Mouse (Mus musculus): ENCODE results near the gene Zfp68.
"Not testable (repeated sequence)": the region's sequence is repeated elsewhere in the genome, so short reads cannot be mapped to it uniquely, and the experiment has no call there.

Zfp68 gene

DNA sequence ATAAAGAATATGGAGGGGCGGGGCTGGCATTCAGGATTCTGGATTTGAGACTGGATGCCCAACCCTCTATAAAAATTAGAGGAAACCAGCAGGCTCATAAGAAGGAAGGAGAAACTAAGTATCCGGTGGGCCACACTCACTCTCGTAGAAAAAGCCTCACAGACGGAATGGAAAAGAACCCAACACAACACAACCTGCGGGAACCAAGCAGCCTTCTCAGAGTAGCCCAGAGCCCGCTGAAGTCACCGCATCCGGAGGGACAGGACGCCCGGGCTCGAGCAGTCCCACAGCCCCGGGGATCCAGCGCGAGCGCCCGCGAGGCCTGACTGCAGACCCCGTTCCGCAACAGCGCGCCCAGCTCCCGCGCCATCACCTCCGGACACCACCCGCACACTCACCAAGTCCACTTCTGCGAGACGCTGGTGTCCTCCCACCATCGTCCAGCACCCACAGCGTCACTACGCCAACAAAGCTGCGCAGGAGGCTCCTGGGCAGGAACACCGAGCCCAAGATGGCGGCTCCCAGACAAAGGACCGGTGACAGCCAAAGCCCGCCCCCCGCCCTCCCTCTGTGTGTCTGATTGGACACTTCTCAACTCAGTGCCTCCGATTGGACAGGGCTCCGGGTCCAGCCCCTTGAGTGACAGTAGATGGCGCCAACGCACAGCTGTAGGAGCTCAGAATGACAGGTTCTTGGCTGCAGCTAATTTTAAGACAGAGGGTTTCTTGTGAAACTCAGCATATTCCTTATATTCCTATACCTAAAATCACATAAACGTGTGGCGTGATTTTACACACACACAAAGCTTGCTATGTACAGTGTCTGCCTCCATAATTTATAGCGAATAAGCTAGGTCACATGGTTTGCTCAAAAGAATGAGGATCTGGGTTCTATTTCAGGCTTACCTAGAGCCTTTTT lies at the start of gene Zfp68:
TSS of gene Zfp68 (minus strand) at position 551 of the 918 bp plus-strand sequence.
- in situ Hi-C loops (cut with MboI, MseI) = loop anchor here (10.0 kb wide), 2 partner anchors 175 to 345 kb away; partner anchors contain the start of genes Gal3st4, Gm43720 and Zfp157

DNA sequence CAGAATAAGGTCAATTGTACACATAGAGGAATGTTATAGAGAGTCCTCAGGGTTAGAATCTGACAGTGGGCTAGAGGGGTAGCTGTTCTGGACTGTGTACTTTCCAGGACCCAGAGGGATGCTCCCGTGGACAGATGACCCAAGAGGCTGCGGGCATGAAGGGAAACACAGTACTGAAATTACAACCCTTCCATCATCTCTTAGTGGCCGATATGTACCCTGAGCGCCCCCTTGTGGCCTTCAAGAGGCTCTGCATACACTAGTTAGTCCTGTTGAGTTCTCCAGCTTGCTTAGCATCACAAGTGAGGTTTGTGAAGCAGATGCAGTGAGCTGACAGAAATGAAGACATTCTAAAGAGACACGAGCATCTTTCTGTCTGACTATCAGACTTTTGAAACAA lies 39.4 kb upstream of the Zfp68 start:
- in situ Hi-C loops (cut with MboI, MseI) = loop anchor here (5.0 to 10.0 kb wide), 3 partner anchors 38 to 187 kb away; no protein-coding TSS in a partner anchor

DNA sequence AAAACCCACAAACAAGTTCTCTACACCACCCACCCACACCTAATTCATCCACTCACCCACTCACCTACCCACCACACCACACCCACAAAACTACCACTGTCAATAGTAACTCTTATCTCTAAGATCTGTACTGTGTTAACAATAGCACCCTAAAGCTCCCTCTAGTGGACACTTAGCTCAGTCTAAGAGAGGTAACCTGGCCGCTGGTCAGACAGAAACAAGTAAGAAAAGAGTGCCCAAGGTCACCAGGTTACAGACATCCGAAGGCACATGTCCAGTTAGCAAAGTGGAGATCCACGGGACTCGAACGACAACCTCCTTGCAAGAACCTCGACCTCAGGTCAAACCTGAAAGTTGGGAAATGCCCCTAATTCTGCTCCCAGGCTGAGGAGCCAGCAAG lies 38.3 kb upstream of the Zfp68 start:
- in situ Hi-C loops (cut with MboI, MseI) = loop anchor here (5.0 to 10.0 kb wide), 3 partner anchors 39 to 186 kb away; no protein-coding TSS in a partner anchor

DNA sequence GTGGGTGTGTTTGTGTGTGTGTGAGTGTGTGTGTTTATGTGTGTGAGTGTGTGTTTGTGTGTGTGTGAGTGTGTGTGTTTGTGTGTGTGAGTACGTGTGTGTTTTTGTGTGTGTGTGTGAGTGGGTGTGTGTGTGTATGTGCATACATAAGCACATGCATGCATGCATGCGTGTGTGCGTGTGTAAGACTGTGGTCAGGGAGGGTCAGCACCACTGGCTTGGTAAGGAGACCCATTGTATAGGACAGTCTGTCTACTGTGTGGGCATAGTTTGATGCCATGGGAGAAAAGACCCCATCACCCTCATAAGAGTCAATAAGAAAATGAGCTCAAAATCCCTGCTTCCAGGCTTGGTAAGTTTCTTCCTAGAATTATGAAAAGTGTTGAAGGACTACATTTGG lies 37.8 kb upstream of the Zfp68 start:
- in situ Hi-C loops (cut with MboI, MseI) = loop anchor here (5.0 to 10.0 kb wide), 3 partner anchors 40 to 185 kb away; no protein-coding TSS in a partner anchor

DNA sequence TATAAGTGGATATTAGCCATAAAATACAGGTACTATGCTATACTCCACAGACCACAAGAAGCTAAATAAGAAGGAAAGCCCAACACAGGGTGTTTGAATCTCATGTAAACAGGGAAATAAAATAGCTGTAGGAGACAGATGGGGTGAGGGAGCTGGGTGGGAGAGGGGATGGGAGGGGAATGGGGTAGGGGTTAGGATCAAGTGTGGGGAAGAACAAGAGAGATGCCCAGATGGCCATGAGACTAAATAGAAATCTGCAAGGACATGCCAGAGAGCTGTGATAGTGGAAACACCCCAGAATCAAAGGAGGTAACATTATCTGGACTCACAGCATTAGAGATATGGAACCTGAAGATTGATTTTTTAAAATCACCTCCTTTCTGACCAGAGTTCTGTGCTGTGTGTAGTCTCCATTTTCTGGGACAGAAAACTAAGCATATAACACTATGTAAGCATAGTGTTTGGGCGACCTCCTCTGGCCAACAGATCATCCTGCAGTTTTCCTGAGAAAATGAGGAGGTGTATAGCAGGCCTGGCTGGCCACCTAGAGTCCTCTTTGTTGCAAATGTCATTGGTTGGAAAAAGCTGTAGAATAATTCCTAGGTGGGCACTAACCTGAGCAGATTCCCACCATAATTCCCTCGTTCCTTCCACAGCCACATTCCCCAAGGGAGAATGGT lies 37.1 kb upstream of the Zfp68 start:
- in situ Hi-C loops (cut with MboI, MseI) = loop anchor here (5.0 to 10.0 kb wide), 3 partner anchors 41 to 184 kb away; no protein-coding TSS in a partner anchor

DNA sequence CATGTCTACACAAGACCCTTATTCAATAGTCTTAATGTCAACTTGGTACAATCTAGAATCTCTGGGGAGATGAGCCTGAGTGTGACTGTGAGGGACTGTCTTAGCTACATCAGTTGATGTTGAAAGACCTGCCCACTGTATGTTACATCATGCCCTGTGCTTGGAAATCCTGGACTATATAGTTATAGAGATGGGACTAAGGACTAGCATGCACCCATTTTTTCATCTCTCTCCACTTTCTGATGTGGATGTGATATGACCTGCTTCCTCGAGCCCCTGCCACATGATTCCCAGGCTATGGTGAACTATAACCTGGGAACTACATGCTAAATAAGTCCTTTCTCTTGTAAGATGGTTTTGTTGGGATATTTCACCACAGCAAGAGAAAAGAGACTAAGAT lies 33.4 kb upstream of the Zfp68 start:
- in situ Hi-C loops (cut with MboI, MseI) = loop anchor here (5.0 to 10.0 kb wide), 2 partner anchors 78 to 446 kb away; no protein-coding TSS in a partner anchor

DNA sequence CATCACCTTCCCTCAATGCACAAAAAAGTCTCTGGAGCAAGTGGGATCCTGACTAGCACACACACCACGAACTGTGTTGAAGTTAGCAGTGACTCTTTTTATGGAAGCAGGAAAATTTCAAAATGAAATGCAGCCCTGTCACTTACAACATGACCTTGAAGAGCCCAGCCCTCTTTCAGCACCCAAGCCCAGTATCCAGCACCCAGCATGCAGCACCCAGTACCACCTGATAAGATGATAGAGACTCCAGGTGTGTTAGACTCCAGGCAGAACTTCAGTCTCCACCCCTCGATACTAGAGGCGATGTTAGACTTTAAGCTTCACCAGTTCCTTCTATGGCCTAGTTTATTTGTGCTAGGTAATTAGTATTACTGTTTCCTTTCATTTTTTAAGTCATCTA lies 22.2 kb upstream of the Zfp68 start:
- in situ Hi-C loops (cut with MboI, MseI) = no loop called here

DNA sequence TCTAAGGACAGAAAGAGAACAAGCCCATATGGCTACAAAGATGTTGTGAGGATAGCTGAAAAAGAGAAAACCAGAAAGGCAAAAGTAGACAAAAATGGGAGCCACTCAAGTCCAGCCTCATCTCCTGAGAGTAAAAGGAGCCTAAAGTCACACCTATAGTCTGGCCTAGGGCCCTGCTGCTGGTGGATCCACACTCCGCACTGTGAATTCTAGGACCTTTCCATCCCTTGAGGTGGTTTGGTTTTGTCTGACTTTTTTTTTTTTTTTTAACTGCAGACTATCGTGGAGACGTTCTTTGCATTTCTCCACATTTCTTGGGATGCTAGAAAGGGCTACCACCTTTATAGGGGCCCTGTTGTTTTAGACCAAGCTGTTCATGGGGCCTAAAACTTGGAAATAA lies 21.5 kb upstream of the Zfp68 start:
- in situ Hi-C loops (cut with MboI, MseI) = no loop called here

DNA sequence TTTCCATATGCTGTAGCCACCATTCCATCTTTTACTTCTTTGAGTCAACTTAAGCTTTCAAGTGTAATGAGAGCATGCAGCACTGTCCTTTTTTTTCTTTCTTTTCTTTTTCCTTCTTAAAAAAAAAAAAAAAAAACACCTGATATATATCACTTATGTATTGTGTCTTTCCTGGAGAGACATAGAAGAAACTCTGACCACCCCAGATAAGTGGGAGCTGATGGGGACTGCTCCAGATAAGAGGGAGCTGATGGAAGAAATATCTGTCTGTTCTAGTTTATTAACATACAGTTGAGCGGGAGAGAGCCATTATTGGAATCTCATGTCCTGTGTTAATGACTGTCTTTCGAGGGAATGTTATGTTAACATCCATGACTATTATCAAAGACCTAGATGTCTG lies 16.9 kb upstream of the Zfp68 start:
- in situ Hi-C loops (cut with MboI, MseI) = loop anchor here (10.0 kb wide), 1 partner anchor 68 kb away; no protein-coding TSS in a partner anchor

DNA sequence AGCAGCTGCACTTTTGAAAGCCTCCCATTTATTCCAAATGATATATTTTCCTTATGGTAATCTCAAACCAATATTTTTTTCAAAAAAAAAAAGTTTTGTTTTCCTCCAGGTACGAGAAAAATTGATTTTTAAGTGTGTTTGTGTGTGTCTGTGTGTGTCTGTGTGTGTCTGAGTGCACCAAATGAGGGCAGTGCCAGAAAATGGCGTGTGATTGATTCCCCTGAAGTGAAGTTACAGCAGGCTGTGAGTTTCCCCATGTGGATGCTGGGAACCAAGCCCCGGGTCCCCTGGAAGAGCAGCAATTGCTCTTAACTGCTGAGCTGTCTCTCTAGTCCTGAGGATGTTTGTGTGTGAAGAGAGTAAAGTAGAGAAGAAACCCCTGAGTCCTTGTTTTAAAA lies 3.9 kb upstream of the Zfp68 start:
- in situ Hi-C loops (cut with MboI, MseI) = loop anchor here (10.0 kb wide), 2 partner anchors 179 to 349 kb away; partner anchors contain the start of genes Gal3st4, Gm43720 and Zfp157

DNA sequence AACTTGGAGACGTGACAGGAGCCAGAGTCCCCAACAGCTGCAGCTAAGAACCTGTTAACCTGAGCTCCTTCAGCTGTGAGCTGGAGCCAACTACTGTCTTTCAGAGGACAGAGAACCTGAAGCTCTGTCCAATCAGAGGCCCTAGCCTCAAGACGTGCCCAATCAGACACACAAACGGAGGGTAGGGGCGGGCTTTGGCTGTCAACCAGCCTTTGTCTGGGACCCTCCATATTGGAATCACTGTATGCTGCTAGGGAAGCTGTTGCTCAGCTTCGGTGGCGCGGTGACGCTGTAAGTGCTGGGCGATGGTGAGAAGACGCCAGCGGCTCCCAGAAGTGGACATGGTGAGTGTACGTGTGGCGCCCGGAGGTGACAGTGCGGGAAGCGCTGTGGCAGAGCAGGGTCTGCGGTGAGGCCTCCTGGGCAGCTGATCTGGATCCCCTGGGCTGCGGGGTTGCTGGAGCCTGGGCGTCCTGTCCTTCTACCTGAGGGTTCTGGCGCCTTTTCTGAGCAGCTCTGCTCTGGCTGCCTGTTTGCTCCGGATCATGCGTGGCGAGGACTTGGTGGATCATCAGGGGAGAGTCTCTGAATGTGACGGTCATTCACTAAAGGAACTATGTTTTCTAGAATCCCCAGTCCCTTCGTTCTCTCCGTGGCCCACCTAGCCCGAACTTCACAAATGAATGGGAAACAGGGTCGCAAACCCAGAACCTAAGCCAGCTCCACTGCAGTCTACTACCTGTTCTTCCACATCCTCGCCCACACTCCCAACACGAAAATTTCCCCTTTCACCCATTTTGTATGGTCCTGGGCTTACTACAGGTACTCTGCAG lies 3.3 kb upstream of the Zfp68 start, which contains the start of gene A430033K04Rik:
TSS of gene A430033K04Rik (plus strand) at position 215 of the 833 bp plus-strand sequence.
- in situ Hi-C loops (cut with MboI, MseI) = loop anchor here (10.0 kb wide), 2 partner anchors 178 to 348 kb away; partner anchors contain the start of genes Gal3st4, Gm43720 and Zfp157

DNA sequence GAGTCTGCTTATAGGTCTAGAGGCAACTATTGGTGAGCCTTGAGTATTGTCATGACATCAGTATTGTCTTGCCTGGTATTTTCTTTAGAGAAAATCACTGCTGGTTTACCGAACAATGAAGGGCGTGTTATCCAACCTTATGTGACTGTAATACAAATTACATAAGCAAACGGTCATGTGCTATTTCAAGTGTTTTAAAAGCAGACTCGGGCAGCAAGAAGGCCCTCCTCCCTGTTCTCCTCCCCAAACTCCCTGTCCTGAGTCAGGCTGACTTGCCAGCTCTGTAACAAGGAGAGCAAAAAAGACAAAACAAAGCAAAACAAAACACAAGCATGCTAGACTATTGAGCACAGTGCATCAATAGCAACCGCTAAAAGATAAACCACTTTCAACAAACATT lies 1.3 kb upstream of the Zfp68 start:
- in situ Hi-C loops (cut with MboI, MseI) = loop anchor here (10.0 kb wide), 2 partner anchors 176 to 346 kb away; partner anchors contain the start of genes Gal3st4, Gm43720 and Zfp157

DNA sequence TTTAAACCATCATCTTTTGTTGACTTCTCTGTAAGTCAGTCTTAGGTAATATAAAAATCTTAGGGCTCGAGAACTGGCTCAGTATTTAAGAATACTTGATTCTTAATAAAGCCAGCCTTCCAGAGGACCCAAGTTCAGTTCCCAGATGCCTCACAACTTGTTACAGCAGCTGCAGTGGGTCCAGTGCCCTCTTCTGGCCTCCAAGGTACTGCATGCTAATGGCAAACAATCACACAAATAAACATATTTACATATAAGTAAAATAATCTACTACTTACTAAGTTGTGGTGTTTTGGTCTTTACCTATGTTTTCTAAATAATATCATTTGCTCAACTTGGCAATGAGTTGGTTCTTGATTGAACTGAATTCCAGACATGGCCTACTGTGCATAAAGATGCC lies 1.2 kb downstream of the Zfp68 start:
- in situ Hi-C loops (cut with MboI, MseI) = no loop called here

DNA sequence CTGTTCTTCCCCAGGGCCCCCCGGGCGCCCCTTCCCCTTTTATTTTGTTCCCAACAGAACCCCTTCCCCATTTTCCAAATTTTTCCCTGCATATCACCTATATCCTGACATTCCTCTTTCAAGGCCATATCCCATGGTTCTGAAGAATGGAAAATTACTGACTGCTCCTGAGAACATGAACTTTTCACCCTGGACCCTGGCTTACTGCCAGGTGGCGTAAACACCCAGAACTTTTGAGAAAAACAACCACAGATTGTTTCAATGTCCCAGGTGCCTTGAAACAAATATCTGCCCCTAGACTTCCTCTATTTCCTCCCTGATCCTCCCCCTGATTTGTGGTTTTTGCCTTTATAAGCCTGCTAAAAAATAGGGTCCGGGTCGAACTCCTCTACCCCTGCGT lies 32.2 kb downstream of the Zfp68 start:
- in situ Hi-C loops (cut with MboI, MseI) = no loop called here

DNA sequence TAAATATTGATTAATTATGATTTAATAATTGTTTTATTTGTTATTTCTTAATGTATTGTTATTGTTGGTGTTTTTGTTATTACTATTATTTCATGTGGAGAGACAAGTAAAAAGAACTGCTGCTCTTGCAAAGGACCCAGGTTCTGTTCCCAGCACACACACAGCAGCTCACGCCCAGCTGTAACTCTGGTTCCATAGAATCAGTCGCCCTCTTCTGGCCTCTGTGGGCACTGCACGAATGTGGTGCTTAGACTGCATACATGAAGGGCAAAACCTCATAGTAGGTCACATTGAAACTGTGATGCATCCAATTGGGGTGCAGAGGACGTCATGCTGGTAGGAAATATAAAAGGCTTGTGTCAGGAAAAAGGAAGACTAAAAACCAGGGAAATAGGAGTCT lies 47.9 kb downstream of the Zfp68 start:
- in situ Hi-C loops (cut with MboI, MseI) = loop anchor here (10.0 kb wide), 1 partner anchor 83 kb away; no protein-coding TSS in a partner anchor

DNA sequence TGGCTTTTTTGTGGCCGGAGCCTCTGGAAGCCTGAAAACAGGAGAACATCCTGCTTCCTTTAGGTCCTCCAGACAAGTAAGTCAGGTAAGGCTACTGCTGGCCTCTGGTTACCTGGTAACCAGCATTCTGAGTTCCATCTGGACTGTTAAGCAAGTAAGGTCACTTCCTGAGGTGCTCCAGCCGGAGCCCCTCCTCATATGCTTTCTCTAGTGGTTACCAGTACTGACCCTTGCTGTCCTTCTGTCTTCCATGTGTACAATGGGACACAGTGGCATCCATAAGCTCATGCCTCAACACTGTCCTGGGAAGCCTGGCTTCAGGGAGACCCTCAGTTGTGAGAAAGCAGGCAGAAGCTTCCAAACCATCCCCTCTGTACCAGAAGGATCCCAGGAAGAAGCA lies 54.9 kb downstream of the Zfp68 start, which contains the start of gene 1700123K08Rik:
TSS of gene 1700123K08Rik (minus strand) at position 101 of the 400 bp plus-strand sequence.
- in situ Hi-C loops (cut with MboI, MseI) = not testable (repeated sequence)
